Mouse (Mus musculus) small intestine, adult 2 months (tissue): ENCODE measurements around the gene Hist1h2ad. TPM values are rescaled to one million over a fixed set of nuclear protein-coding genes. Genes with fewer than 3 reads are reported as not detected.
"Not testable (repeated sequence)": the region's sequence is repeated elsewhere in the genome, so short reads cannot be mapped to it uniquely, and the experiment has no call there.

Experiments used
- H3K27ac ChIP-seq: fragments of 200-500 bp; 2 replicates; pipeline ENCODE4 v1.5.1; 2012; ENCODE audit warnings: low read depth, low read length, control low read depth, inconsistent platforms; ENCODE audit not compliant: insufficient read depth
- H3K27me3 ChIP-seq: fragments of 200-500 bp; 2 replicates; pipeline ENCODE4 v1.6.1; 2012; ENCODE audit warnings: mild to moderate bottlenecking, moderate library complexity, low read length, inconsistent platforms; ENCODE audit not compliant: control insufficient read depth, insufficient read depth
- H3K36me3 ChIP-seq: fragments of 200-500 bp; 2 replicates; pipeline ENCODE4 v1.6.1; 2012; ENCODE audit warnings: mild to moderate bottlenecking, low read length, control low read depth, inconsistent platforms; ENCODE audit not compliant: control insufficient read depth, insufficient read depth
- H3K4me1 ChIP-seq: fragments of 200-500 bp; 2 replicates; pipeline ENCODE4 v1.6.1; 2012; ENCODE audit warnings: low read length, inconsistent platforms, mixed read lengths; ENCODE audit not compliant: control insufficient read depth, insufficient read depth, insufficient read length
- H3K4me3 ChIP-seq: fragments of 200-500 bp; 2 replicates; pipeline ENCODE4 v1.5.1; 2012; ENCODE audit warnings: low read depth, mild to moderate bottlenecking, control low read depth, inconsistent platforms, low read length, moderate library complexity
- CTCF ChIP-seq: fragments of 200-500 bp; IDR thresholded peaks from 2 replicates; pipeline ENCODE4 v1.5.1; 2012; ENCODE audit warnings: low read depth, mild to moderate bottlenecking, control low read depth, inconsistent platforms, low read length, moderate library complexity, mixed read lengths; ENCODE audit not compliant: insufficient replicate concordance, insufficient read length; ENCODE audit errors: extremely low read depth
- POLR2A ChIP-seq: fragments of 200-500 bp; IDR thresholded peaks from 2 replicates; pipeline ENCODE4 v1.6.1; 2012; ENCODE audit warnings: low read depth, mild to moderate bottlenecking, control low read depth, inconsistent platforms, low read length, moderate library complexity
- WGBS: fragments of 180-500 bp; shearing (Covaris S2); methylation state at CpG from one replicate; pipeline ENCODE4 v1.1.7; 2018; 5-methylcytosine and 5-hydroxymethylcytosine counted together
- polyA plus RNA-seq: library from polyadenylated mRNA; depleted of rRNA; stranded (reverse); fragments of >200 nt; gene quantifications from 2 replicates; pipeline ENCODE4 v1.2.3, GENCODE M21; 2012

The Hist1h2ad gene
- polyA plus RNA-seq, 1 experiment: 21.3 TPM

DNA sequence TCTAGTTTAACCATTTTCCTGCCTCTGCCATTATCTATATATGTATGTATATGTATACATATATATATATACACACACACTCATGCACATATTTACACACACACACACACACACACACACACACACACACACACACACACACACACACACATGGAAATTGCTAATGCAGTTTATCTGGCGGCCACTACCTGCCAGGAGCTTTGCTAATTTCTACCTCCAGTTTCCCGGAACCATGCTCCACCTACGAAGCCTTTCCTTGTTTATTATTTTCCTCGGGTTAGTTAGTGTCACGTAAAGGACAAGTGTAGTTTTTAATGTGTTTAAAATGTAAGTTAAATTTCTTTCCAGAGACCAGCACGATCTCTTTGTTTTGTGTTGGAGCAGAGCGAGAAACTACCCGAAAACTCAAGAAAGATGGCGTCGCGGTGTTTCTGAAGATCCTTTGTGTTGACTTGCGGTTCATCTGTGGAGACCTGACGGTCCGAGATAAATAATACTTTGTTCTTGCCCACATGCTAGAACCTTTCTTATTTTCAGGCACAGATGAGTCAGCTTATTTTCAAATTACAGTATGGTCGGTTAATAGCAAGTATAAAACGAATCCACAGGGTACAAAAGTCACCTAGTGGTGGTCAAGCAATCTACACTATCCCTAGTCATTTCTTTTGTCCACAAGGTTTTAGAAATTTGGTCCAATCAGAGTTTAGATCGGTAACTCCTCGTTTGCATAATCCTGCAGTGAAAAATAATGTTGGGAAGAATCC lies 11.3 kb upstream of the Hist1h2ad start:
- peak overlapping the region; percentile 93 for H3K27ac ChIP-seq
- H3K4me3 ChIP-seq: peak overlapping the region; percentile 39
- TF ChIP-seq POLR2A (no peak), CTCF (no peak)
- peaks cover 2% of the 10 kb centered on the region; the same call in 1 of the 2 replicates for H3K4me1 ChIP-seq
- no peaks in the 10 kb centered on the region for H3K27me3 ChIP-seq
- H3K36me3 ChIP-seq: no peaks in the 10 kb centered on the region
- under 1% methylated on average over 18 of the region's 18 CpGs for WGBS

DNA sequence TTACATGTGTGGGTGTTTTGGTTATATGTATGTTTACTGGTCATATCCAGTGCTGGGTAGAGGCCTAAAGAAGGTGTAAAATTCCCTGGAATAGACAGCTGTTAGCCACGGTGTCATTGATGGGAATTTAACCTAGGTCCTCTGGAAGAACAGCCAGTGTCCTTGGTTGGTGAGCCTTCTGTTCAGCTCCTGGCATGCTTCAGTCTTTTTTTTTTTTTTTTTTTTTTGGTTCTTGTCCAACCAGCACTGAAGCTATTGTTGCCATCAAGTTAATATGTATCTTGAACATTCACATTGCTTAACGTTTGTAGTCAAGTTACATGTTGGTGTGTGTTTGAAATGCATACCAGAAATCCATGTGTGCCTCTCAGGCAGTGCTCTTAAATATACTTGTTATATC lies 9.7 kb upstream of the Hist1h2ad start:
- 69% methylated on average over 2 of the region's 2 CpGs for WGBS
- H3K27ac ChIP-seq: no peak overlapping the region
- H3K4me3 ChIP-seq: no peak overlapping the region
- H3K4me1 ChIP-seq: peaks cover 2% of the 10 kb centered on the region; the same call in 1 of the 2 replicates
- no peaks in the 10 kb centered on the region for H3K27me3 ChIP-seq
- no peaks in the 10 kb centered on the region for H3K36me3 ChIP-seq
- TF ChIP-seq CTCF (no peak), POLR2A (no peak)

DNA sequence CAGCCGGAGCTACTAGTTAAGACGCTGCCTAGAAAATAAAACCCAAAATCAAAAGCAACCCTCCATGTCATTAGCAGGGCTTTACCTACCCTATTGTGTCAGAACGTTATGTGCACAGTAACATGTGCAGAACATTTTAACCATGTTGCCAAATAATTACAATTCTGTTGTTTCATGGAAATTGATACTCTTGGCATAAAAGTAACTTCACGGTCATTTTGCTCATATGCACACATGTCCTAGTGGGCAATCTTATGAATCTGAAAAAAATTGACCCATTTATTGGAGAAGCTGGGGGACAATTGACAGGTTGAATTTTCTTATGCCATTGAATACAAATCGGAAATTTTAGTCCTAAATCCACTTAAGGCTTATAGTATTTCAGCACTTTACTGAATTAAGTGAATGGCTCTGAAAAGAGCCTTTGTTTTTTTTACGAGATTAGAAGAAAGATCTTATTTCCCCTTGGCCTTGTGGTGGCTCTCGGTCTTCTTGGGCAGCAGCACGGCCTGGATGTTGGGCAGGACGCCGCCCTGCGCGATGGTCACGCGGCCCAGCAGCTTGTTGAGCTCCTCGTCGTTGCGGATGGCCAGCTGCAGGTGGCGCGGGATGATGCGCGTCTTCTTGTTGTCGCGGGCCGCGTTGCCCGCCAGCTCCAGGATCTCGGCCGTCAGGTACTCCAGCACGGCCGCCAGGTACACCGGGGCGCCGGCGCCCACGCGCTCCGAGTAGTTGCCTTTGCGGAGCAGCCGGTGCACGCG lies 3.7 kb upstream of the Hist1h2ad start:
- not testable (repeated sequence) for H3K27me3 ChIP-seq, H3K4me1 ChIP-seq, H3K36me3 ChIP-seq
- peak overlapping the region; percentile 85 for H3K27ac ChIP-seq
- under 1% methylated on average over 28 of the region's 41 CpGs for WGBS
- H3K4me3 ChIP-seq: peak overlapping the region; percentile 69

DNA sequence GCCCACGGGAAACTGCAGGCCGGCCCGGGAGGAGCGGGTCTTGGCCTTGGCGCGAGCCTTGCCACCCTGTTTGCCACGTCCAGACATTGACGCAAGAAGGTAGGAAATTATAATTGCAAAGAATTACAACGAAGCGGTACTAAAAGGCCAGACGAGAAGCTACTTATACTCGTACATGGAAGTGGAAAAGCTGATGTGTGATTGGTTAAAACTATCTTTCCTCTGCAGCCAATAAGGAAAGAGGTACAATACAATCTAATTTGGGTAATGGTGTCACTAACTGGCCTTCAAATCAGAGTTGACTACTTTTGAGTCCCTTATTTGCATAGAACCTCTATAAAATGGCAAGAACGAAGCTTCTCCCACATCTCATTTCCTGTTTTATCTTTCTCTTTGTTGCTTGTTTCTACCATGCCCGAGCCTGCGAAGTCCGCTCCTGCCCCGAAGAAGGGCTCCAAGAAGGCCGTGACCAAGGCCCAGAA lies 3.1 kb upstream of the Hist1h2ad start, which contains the start of the genes Hist1h2ae and Hist1h2bg:
Hist1h2ae (minus strand) TSS at position 199 of the 482 bp plus-strand sequence.
Hist1h2bg (plus strand) TSS at position 375 of the 482 bp plus-strand sequence.
- WGBS: 0% methylated on average over 18 of the region's 18 CpGs
- Histone ChIP-seq H3K27ac (peak within 1 kb of the TSS; percentile 90), H3K36me3 (no peaks in the 10 kb centered on the region), H3K27me3 (no peaks in the 10 kb centered on the region), H3K4me3 (peak within 1 kb of the TSS; percentile 69), H3K4me1 (no peaks in the 10 kb centered on the region)
- no peak for TF ChIP-seq CTCF
- no peak; the same call in 1 of the 2 replicates for TF ChIP-seq POLR2A

DNA sequence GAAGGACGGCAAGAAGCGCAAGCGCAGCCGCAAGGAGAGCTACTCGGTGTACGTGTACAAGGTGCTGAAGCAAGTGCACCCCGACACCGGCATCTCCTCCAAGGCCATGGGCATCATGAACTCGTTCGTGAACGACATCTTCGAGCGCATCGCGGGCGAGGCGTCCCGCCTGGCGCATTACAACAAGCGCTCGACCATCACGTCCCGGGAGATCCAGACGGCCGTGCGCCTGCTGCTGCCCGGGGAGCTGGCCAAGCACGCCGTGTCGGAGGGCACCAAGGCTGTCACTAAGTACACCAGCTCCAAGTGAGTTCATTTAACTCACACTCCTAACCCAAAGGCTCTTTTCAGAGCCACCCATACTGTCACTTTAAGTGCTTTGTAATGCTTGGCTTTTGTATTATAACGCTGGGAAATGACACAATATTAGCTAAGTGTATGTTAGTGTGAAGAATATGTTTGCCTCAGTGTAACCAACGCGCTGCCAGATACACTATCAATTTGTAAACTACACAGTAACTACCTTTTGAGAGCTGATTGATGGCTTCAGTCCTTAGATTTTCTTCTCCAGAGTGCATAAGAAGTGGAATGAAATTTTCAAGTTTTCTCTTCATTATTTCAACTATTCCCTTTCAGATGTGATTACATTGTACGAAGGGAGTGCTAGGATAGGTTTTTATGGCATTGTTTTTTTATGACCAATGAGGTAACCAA lies 2.5 kb upstream of the Hist1h2ad start:
- H3K36me3 ChIP-seq, H3K27me3 ChIP-seq, H3K4me1 ChIP-seq: not testable (repeated sequence)
- peak overlapping the region; percentile 90 for H3K27ac ChIP-seq
- peak overlapping the region; percentile 64 for H3K4me3 ChIP-seq
- WGBS: under 1% methylated on average over 19 of the region's 34 CpGs

DNA sequence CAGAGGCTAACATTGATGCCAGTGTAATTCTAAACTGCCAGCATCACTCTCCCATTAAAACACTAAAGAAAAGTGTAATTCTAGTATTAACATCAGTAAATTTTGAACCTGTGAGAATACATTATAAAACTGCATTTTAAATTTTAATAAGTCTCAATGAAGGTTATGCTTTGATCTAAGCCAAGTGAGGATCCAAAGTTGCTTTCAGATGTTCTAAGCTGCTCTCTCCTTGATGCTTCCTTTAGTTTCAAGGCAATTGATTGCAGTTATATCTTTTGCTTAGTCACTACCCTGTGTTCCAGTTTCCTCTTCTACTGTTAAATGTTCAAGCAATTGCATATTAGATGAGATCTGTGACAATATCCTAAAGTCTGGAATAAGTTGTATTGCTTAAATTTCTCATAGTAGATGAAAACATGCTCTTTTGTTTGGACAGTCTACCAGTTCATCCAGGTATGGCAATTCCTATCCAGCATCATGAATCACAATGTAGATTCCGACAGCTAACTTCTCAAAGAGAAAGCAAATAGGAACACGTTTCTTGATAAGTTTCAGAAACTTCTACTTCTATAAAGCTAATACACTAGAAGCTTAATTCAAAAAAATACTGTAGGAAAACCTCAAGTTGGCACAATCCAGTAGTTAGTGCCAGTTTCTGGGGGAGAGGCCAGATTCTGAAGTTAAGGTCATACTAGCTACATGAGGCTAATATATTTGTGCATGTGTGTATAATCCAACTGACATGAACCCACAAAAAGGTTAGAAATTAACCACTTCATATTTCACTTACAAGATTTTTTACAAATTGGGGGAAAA lies 1.8 kb upstream of the Hist1h2ad start:
- 20% methylated on average over 2 of the region's 2 CpGs for WGBS
- Histone ChIP-seq H3K4me3 (no peak overlapping the region), H3K27me3 (no peaks in the 10 kb centered on the region), H3K27ac (no peak overlapping the region; the same call in 1 of the 2 replicates), H3K36me3 (no peaks in the 10 kb centered on the region), H3K4me1 (no peaks in the 10 kb centered on the region)
- TF ChIP-seq POLR2A: no peak
- TF ChIP-seq CTCF: no peak

DNA sequence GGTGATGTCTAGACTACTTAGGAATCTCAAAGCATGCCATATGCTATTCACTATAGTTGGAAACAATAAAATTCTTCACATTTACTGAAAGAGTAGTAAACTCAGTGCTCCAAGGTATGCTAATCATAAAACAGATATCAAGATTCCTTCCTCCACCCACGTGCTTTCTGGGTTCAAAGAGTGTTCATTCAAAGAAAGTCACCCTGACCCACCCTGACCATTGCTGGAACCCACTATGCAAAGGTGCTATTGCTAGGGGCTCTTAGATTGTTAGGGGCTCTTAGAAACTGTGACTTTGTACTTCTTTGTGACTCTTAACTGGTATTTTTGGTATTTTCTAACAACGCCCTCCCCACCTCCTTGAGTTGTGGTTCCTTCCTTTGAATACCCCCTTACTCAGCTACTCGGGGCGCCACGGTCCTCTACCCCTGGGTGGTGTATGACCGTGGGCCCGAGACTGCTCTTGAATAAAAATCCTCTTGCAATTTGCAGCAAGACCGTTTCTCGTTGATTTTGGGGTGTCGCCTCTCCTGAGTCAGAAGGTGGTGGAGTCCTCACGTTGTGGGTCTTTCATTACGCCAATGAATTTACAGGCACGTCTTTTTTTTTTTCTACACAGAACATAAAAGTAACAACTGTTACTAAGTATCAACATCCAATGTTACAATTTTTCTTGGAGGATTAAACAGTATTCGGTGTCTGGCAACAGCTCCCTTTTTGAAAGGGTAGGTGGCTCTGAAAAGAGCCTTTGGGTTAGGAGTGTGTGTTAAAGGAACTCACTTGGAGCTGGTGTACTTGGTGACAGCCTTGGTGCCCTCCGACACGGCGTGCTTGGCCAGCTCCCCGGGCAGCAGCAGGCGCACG lies 915 bp upstream of the Hist1h2ad start:
- 5% methylated on average over 20 of the region's 20 CpGs for WGBS
- not testable (repeated sequence) for H3K4me1 ChIP-seq, H3K36me3 ChIP-seq, H3K27me3 ChIP-seq
- Histone ChIP-seq H3K27ac (peak overlapping the region; percentile 89), H3K4me3 (peak overlapping the region; percentile 65)

DNA sequence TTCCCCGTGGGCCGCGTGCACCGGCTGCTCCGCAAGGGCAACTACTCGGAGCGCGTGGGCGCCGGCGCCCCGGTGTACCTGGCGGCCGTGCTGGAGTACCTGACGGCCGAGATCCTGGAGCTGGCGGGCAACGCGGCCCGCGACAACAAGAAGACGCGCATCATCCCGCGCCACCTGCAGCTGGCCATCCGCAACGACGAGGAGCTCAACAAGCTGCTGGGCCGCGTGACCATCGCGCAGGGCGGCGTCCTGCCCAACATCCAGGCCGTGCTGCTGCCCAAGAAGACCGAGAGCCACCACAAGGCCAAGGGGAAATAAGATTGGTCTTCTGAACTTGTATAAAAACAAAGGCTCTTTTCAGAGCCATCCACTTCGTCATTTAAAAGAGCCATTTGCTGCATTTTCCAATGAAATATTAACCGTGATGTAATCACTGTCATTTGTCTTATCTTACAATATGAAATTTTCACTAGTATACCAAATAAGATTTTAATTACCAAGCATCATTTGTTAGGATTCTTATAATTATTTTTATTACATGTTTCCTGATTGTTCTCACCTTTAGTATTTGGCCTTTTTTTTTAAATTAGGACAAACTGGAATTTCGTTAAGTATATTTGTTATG lies 477 bp downstream of the Hist1h2ad start:
- 3% methylated on average over 15 of the region's 39 CpGs for WGBS
- not testable (repeated sequence) for H3K27me3 ChIP-seq, H3K36me3 ChIP-seq, H3K4me1 ChIP-seq
- Histone ChIP-seq H3K27ac (peak overlapping the region; percentile 79), H3K4me3 (peak overlapping the region; percentile 52)
